Mouse (Mus musculus) testis, adult 2 months (tissue): ENCODE data around the gene Mrs2. TPM values are rescaled to one million over a fixed set of nuclear protein-coding genes. Genes with fewer than 3 reads are reported as not detected.

Experiments
- H3K27ac ChIP-seq: fragments of 200-500 bp; 2 replicates; pipeline ENCODE4 v1.5.1; 2012; ENCODE audit warnings: low read depth, low read length; ENCODE audit not compliant: control insufficient read depth, insufficient read depth
- H3K27me3 ChIP-seq: fragments of 200-500 bp; 2 replicates; pipeline ENCODE4 v1.6.1; 2012; ENCODE audit warnings: mild to moderate bottlenecking, low read length, moderate library complexity; ENCODE audit not compliant: control insufficient read depth, insufficient read depth
- H3K36me3 ChIP-seq: fragments of 200-500 bp; 2 replicates; pipeline ENCODE4 v1.6.1; 2012; ENCODE audit warnings: mild to moderate bottlenecking, low read length; ENCODE audit not compliant: control insufficient read depth, insufficient read depth
- H3K4me1 ChIP-seq: fragments of 200-500 bp; 2 replicates; pipeline ENCODE4 v1.6.1; 2012; ENCODE audit warnings: low read length; ENCODE audit not compliant: control insufficient read depth, insufficient read depth
- H3K4me3 ChIP-seq: fragments of 200-500 bp; 2 replicates; pipeline ENCODE4 v1.5.1; 2012; ENCODE audit warnings: low read depth, mild to moderate bottlenecking, low read length, moderate library complexity, mixed read lengths; ENCODE audit not compliant: control insufficient read depth
- CTCF ChIP-seq: fragments of 200-500 bp; IDR thresholded peaks from 2 replicates; pipeline ENCODE4 v1.5.1; 2012; ENCODE audit warnings: low read depth, mild to moderate bottlenecking, inconsistent platforms, low read length, moderate library complexity; ENCODE audit not compliant: control insufficient read depth, insufficient read depth, insufficient replicate concordance
- POLR2A ChIP-seq: fragments of 200-500 bp; IDR thresholded peaks from 2 replicates; pipeline ENCODE4 v1.6.1; 2012; ENCODE audit warnings: low read depth, mild to moderate bottlenecking, inconsistent platforms, low read length, moderate library complexity; ENCODE audit not compliant: control insufficient read depth
- polyA plus RNA-seq: library from polyadenylated mRNA; depleted of rRNA; stranded (reverse); fragments of >200 nt; gene quantifications from 2 replicates; pipeline ENCODE4 v1.2.3, GENCODE M21; 2012; rRNA removed

The Mrs2 gene
- polyA plus RNA-seq, 1 experiment = 55.9 TPM

GRCm38 (mm10) chr13:24942512-24943282 is 77.5 kb downstream of the Mrs2 start, which contains the start of gene Gpld1:
TSS of gene Gpld1 (plus strand) at chr13:24943152.
- no peaks in the 10 kb centered on the region for H3K36me3 ChIP-seq
- H3K27ac ChIP-seq = no peak within 1 kb of the TSS
- H3K4me3 ChIP-seq = peak within 1 kb of the TSS; percentile 51
- H3K27me3 ChIP-seq = no peaks in the 10 kb centered on the region; the same call in 1 of the 2 replicates
- H3K4me1 ChIP-seq = peaks cover 9% of the 10 kb centered on the region
- no peak for TF ChIP-seq CTCF
- TF ChIP-seq POLR2A = no peak

GRCm38 (mm10) chr13:24939472-24939871 is 80.7 kb downstream of the Mrs2 start:
- TF ChIP-seq POLR2A = no peak
- no peak for TF ChIP-seq CTCF
- Histone ChIP-seq H3K27ac (no peak overlapping the region), H3K4me1 (peaks cover 9% of the 10 kb centered on the region), H3K27me3 (no peaks in the 10 kb centered on the region; the same call in 1 of the 2 replicates), H3K36me3 (no peaks in the 10 kb centered on the region), H3K4me3 (no peak overlapping the region)

- H3K36me3 ChIP-seq = no peaks in the 10 kb centered on the region
- peak; percentile 82 for TF ChIP-seq CTCF
- TF ChIP-seq POLR2A = no peak
- no peak overlapping the region for H3K27ac ChIP-seq
- H3K4me3 ChIP-seq = no peak overlapping the region
- H3K4me1 ChIP-seq = peaks cover 9% of the 10 kb centered on the region
- no peaks in the 10 kb centered on the region; the same call in 1 of the 2 replicates for H3K27me3 ChIP-seq
Observed at GRCm38 (mm10) chr13:24938683-24939082, 81.5 kb downstream of the Mrs2 start.

GRCm38 (mm10) chr13:24937839-24938166 is 82.4 kb downstream of the Mrs2 start:
- H3K27ac ChIP-seq = peak overlapping the region; percentile 60

More at GRCm38 (mm10) chr13:24937839-24938166, 82.4 kb downstream of the Mrs2 start:
- peaks cover 8% of the 10 kb centered on the region for H3K4me1 ChIP-seq
- H3K4me3 ChIP-seq = peak overlapping the region; percentile 80
- no peaks in the 10 kb centered on the region; the same call in 1 of the 2 replicates for H3K27me3 ChIP-seq
- TF ChIP-seq CTCF = no peak
- TF ChIP-seq POLR2A = no peak
- no peaks in the 10 kb centered on the region for H3K36me3 ChIP-seq

Other genes with a start within 250 kb of the Mrs2 start
- 51.9 and 60.0 TPM in 2 replicates for gene BC005537, start 218.7 kb downstream of the Mrs2 start, polyA plus RNA-seq
- gene Acot13, start 188.8 kb downstream of the Mrs2 start, polyA plus RNA-seq = 8.4 and 10.2 TPM in 2 replicates
- gene Tdp2, start 188.7 kb downstream of the Mrs2 start, polyA plus RNA-seq = 16.3 and 21.0 TPM in 2 replicates
- 1.5 and 1.6 TPM in 2 replicates for gene D130043K22Rik, start 175.2 kb downstream of the Mrs2 start, polyA plus RNA-seq
- gene Aldh5a1, start 82.7 kb downstream of the Mrs2 start, polyA plus RNA-seq = 0.58 and 0.83 TPM in 2 replicates
- gene Gpld1, start 77.2 kb downstream of the Mrs2 start, polyA plus RNA-seq = 1.3 TPM in 2 replicates
- 3.2 TPM in 2 replicates for gene Dcdc2a, start 35.6 kb upstream of the Mrs2 start, polyA plus RNA-seq